Mouse (Mus musculus) ES-Bruce4 (cell line): Measurements from ENCODE around the gene Letm1. TPM values are rescaled to one million over a fixed set of nuclear protein-coding genes. Genes with fewer than 3 reads are reported as not detected.

Experiments used
- H3K27ac ChIP-seq: 2 replicates; pipeline ENCODE4 v1.5.1; 2012; ENCODE audit warnings: low read length, inconsistent platforms; ENCODE audit not compliant: insufficient read depth
- H3K27me3 ChIP-seq: 2 replicates; pipeline ENCODE4 v1.6.1; 2012; ENCODE audit warnings: mild to moderate bottlenecking, low read length, inconsistent platforms; ENCODE audit not compliant: control insufficient read depth, poor library complexity, insufficient read depth, severe bottlenecking
- H3K36me3 ChIP-seq: 2 replicates; pipeline ENCODE4 v1.6.1; 2012; ENCODE audit warnings: inconsistent platforms, mild to moderate bottlenecking, low read length, moderate library complexity; ENCODE audit not compliant: control insufficient read depth, poor library complexity, insufficient read depth, severe bottlenecking
- H3K4me1 ChIP-seq: one replicate; pipeline ENCODE4 v1.8.1; 2011; ENCODE audit warnings: low read length; ENCODE audit not compliant: control insufficient read depth, insufficient read depth
- H3K4me3 ChIP-seq: 2 replicates; pipeline ENCODE4 v1.5.1; 2011; ENCODE audit warnings: low read depth, mild to moderate bottlenecking, low read length
- H3K9ac ChIP-seq: 2 replicates; pipeline ENCODE4 v1.6.1; 2012; ENCODE audit warnings: low read depth, mild to moderate bottlenecking, inconsistent platforms; ENCODE audit not compliant: poor library complexity, severe bottlenecking
- H3K9me3 ChIP-seq: replicated peaks from 2 replicates; pipeline ENCODE4 v1.6.1; 2012; ENCODE audit warnings: mild to moderate bottlenecking, low read length, inconsistent platforms; ENCODE audit not compliant: control insufficient read depth, poor library complexity, insufficient read depth, severe bottlenecking
- CTCF ChIP-seq: IDR thresholded peaks from one replicate; pipeline ENCODE4 v1.8.1; 2011; ENCODE audit warnings: low read depth, low read length
- EP300 ChIP-seq: IDR thresholded peaks from 2 replicates; pipeline ENCODE4 v1.6.1; 2011; ENCODE audit warnings: low read depth, low read length; ENCODE audit not compliant: insufficient read depth
- POLR2A ChIP-seq: IDR thresholded peaks from one replicate; pipeline ENCODE4 v1.8.1; 2011; ENCODE audit warnings: low read length; ENCODE audit not compliant: insufficient read depth
- polyA plus RNA-seq: library from polyadenylated mRNA; stranded (reverse); fragments of >200 nt; gene quantifications from 2 replicates; pipeline ENCODE4 v1.2.4, GENCODE M21; 2011; ENCODE audit warnings: low read depth; ENCODE audit not compliant: missing spikeins, insufficient read depth, insufficient read length

The Letm1 gene
- polyA plus RNA-seq, 1 experiment, result 34.2 TPM

GRCm38 (mm10) chr5:33735412-33736092 is 47.1 kb downstream of the Letm1 start:
- no peaks in the 10 kb centered on the region for H3K27me3 ChIP-seq
- no peak overlapping the region for H3K9ac ChIP-seq
- H3K27ac ChIP-seq, result no peak overlapping the region
- no peak for TF ChIP-seq CTCF
- TF ChIP-seq POLR2A, result no peak
- TF ChIP-seq EP300, result no peak
- no peaks in the 10 kb centered on the region for H3K9me3 ChIP-seq
- no peak overlapping the region for H3K4me3 ChIP-seq
- no peaks in the 10 kb centered on the region for H3K36me3 ChIP-seq
- no peaks in the 10 kb centered on the region for H3K4me1 ChIP-seq

- Histone ChIP-seq H3K4me1 (no peaks in the 10 kb centered on the region), H3K27ac (no peak overlapping the region), H3K36me3 (no peaks in the 10 kb centered on the region), H3K9ac (no peak overlapping the region), H3K9me3 (no peaks in the 10 kb centered on the region), H3K4me3 (no peak overlapping the region), H3K27me3 (no peaks in the 10 kb centered on the region)
- TF ChIP-seq CTCF, result no peak
These were observed 48.8 kb downstream of the Letm1 start for GRCm38 (mm10) chr5:33733837-33734236.

- Histone ChIP-seq H3K4me3 (peak overlapping the region; percentile 27), H3K27me3 (no peaks in the 10 kb centered on the region), H3K4me1 (no peaks in the 10 kb centered on the region), H3K9ac (no peak overlapping the region), H3K36me3 (no peaks in the 10 kb centered on the region), H3K27ac (no peak overlapping the region), H3K9me3 (no peaks in the 10 kb centered on the region)
- TF ChIP-seq CTCF (no peak), POLR2A (no peak), EP300 (no peak)
These were observed 51.6 kb downstream of the Letm1 start for GRCm38 (mm10) chr5:33731051-33731450.

- Histone ChIP-seq H3K36me3 (no peaks in the 10 kb centered on the region), H3K4me3 (no peak overlapping the region), H3K9me3 (no peaks in the 10 kb centered on the region), H3K9ac (no peak overlapping the region), H3K27ac (no peak overlapping the region), H3K4me1 (no peaks in the 10 kb centered on the region), H3K27me3 (no peaks in the 10 kb centered on the region)
- no peak for TF ChIP-seq EP300
- TF ChIP-seq CTCF, result no peak
- no peak for TF ChIP-seq POLR2A
These were observed 52.1 kb downstream of the Letm1 start for GRCm38 (mm10) chr5:33730516-33730915.

- no peak overlapping the region for H3K27ac ChIP-seq
- H3K9ac ChIP-seq, result no peak overlapping the region
- H3K36me3 ChIP-seq, result no peaks in the 10 kb centered on the region
- H3K9me3 ChIP-seq, result no peaks in the 10 kb centered on the region
- no peaks in the 10 kb centered on the region for H3K27me3 ChIP-seq
- TF ChIP-seq POLR2A (no peak), CTCF (no peak)
- H3K4me1 ChIP-seq, result peaks cover 2% of the 10 kb centered on the region
- H3K4me3 ChIP-seq, result no peak overlapping the region
These were observed 53.8 kb downstream of the Letm1 start for GRCm38 (mm10) chr5:33728841-33729240.

- TF ChIP-seq CTCF (no peak), EP300 (no peak), POLR2A (no peak)
- H3K4me1 ChIP-seq, result peaks cover 2% of the 10 kb centered on the region
- no peak overlapping the region for H3K9ac ChIP-seq
- H3K9me3 ChIP-seq, result no peaks in the 10 kb centered on the region
- no peak overlapping the region for H3K4me3 ChIP-seq
- H3K36me3 ChIP-seq, result no peaks in the 10 kb centered on the region
- H3K27ac ChIP-seq, result no peak overlapping the region
- peaks cover 16% of the 10 kb centered on the region for H3K27me3 ChIP-seq
These were observed 55.7 kb downstream of the Letm1 start for GRCm38 (mm10) chr5:33726891-33727290.
